Mouse (Mus musculus) hematopoietic stem cell, adult 5-6 weeks (primary cell): Measurements from ENCODE around the gene Obox5. TPM values are rescaled to one million over a fixed set of nuclear protein-coding genes. Genes with fewer than 3 reads are reported as not detected.
"Not testable (repeated sequence)": the region's sequence is repeated elsewhere in the genome, so short reads cannot be mapped to it uniquely, and the experiment has no call there.

Experiments used
- ATAC-seq, 2 experiments: fragments of 125-278 bp in 1 of 2; replicated peaks in 1 of 2; 2 replicates each; pipeline ENCODE4 v1.8.0; 2016 to 2017; ENCODE audit warnings: inconsistent platforms in 2 of 2, mild to moderate bottlenecking in 2 of 2, moderate number of reproducible peaks in 2 of 2, low read depth in 1 of 2, moderate TSS enrichment in 1 of 2; ENCODE audit not compliant: low FRiP score in 2 of 2, poor library complexity in 2 of 2, severe bottlenecking in 2 of 2, insufficient read depth in 1 of 2, low TSS enrichment in 1 of 2
- total RNA-seq: library from RNA; stranded (forward); fragments of 172-1452, 232-1000 nt; gene quantifications from 2 replicates; pipeline ENCODE4 v1.2.3, GENCODE M21; 2017

Obox5 gene
- total RNA-seq: not detected in 2 replicates

DNA sequence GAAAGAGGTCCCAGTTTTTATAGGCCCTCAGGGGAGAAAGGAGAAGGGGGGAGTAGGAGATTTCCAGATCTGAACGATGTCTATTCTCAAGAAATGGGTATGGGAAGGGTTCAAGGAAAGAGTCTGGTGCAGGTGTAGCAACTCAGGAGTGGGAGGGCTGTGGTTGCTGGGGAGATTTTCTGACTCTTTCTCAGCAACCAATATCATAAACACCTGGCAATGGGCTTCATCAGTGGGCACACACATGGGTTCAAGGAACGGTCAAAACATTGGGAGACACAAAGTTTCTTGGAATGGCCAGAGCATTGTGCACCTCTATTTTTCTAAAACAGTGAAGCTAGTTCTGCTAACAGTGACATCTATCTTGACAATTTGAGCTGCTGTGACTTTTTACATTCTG lies at the start of gene Obox5:
TSS of gene Obox5 (plus strand) at position 301 of the 400 bp plus-strand sequence.
- not testable (repeated sequence) for ATAC-seq

GRCm38 (mm10) chr7:15749296-15749695 lies 635 bp upstream of the Obox5 start:
- ATAC-seq: not testable (repeated sequence)

Other genes with a start within 250 kb of the Obox5 start
- not detected in 2 replicates for gene Obox3, start 110.2 kb upstream of the Obox5 start, total RNA-seq
- not detected in 2 replicates for gene Obox6, start 89.5 kb downstream of the Obox5 start, total RNA-seq
- not detected in 2 replicates for gene Crx, start 129.8 kb downstream of the Obox5 start, total RNA-seq
- gene Crxos, start 132.5 kb downstream of the Obox5 start, total RNA-seq: not detected in 2 replicates
- 49.4 and 91.1 TPM in 2 replicates for gene Selenow, start 172.3 kb downstream of the Obox5 start, total RNA-seq
- 279 and 439 TPM in 2 replicates for gene Nop53, start 195.9 kb downstream of the Obox5 start, total RNA-seq
- gene Ehd2, start 217.4 kb downstream of the Obox5 start, total RNA-seq: 0.15 and 0.56 TPM in 2 replicates